Mouse (Mus musculus) kidney, adult 8-10 months (tissue): ENCODE measurements around the gene Trim34b.
"Not testable (repeated sequence)": the region's sequence is repeated elsewhere in the genome, so short reads cannot be mapped to it uniquely, and the experiment has no call there.

Experiments used
- DNase-seq, 2 experiments: peaks; one replicate each; pipeline ENCODE4 v3.0.0; 2022

The Trim34b gene

DNA sequence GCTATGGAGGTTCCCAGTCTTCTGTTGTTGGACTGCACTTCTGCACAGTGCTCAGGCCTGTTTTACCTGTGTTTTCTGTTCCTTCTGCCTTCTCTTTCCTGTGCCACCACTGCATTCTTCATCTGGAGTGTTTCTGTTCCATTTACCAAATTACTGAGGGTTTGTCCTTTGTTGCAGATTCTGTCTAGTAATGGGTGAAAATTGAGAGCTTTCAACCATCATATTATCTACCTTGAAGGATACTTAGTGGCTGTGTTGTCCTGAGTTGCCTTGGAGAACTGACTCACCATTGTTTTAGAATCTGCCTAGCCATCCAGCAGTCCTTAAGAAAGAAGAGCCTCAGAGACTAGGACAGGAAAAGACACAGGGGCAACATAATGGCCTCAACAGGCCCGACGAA is at the start of gene Trim34b:
Trim34b (plus strand) TSS at position 301 of the 400 bp plus-strand sequence.
- not testable (repeated sequence) for DNase-seq

DNA sequence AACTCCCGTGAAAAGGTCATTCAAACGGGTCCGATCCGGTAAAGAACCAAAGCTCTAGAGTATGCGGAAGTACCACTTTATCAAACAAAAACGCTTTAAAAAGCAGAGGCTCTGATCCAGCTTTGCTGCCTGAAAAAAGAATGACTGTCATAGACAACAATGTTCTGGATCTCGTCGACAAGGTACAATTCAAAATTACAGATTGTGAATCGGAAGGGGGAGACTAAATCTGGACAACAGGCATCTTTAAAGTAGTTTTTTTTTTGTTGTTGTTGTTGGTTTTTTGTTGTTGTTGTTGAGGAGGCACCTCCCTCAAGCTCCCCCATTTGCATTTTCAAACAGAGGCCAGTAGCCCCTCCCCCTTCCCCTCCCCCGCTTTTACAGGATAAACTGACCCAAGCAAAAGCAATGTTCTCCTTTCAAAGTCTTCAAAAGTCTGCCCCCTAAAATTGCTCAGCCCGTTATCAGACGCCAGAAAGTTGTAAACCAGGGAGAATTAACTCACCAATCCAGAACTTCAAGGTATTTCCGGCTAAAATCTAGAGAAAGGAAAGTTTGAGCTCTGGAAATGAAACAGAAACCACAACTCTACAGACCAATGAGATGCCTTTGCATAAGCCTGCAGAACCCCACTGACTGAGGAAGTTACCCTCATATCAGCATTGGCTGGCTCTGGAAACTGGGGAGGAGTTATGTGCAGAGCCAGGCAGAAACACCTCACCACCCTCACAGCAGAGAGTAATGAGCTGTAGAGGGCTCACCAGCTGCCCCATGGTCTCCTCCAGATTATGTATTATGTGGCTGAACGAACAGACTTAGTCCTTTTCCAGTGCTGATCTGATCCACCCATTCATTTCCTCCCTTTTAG is 41.5 kb upstream of the Trim34b start, which contains the start of gene Trim5:
Trim5 (minus strand) TSS at position 519 of the 868 bp plus-strand sequence.
- not testable (repeated sequence) for DNase-seq

DNA sequence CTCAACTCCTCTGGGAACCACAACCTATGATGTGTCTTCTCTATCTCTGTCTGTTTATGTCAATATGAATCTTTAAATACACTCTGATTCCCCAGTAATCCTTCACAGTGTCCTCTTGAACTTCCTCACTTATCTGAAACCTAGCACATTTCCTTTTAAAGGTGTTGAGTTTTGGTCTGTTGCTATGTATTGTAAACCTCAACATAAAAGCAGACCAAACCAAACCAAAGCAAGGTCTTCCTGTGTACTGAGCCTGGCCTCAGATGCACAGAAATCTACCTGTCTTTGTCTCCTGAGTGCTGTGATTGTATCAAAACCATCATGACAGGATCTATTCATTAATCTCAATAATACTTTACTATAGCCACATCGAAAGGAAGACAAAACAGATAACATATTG is 38.6 kb upstream of the Trim34b start:
- DNase-seq, result no peak

DNA sequence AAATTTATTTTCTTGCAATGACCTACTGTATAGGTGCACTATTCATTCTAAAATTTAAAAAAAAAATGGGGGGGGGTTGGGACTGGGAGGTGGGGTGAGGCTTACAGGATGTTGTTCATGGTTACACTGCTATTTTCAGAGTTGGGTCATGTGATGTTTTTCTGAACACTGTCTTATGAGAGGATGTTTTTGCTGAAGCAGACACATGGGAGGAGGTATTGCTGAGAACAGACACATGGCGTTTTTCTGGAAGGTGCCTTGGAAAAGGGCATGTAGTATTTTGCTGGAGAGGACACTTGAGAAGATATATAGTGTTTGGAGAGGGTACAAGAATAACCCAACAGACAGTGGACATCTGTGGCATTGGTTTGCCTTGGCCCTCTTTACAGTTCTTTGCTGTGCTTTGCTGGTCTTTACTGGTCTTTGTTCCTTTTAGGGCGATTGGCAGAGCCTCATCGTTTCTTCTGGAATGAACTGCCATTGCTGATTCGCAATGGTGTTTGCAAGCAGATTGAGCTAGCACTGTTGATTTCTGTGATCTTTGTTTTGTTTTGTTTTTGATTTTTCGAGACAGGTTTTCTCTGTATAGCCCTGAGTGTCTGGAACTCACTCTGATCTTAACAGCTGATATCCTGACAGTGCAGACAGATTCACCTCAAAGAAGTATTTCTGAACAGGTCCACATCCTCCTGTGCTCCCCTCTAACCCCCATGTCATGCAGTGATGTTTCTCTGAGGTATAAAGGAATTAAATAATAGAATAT is 37.5 kb upstream of the Trim34b start:
- DNase-seq, result no peak

DNA sequence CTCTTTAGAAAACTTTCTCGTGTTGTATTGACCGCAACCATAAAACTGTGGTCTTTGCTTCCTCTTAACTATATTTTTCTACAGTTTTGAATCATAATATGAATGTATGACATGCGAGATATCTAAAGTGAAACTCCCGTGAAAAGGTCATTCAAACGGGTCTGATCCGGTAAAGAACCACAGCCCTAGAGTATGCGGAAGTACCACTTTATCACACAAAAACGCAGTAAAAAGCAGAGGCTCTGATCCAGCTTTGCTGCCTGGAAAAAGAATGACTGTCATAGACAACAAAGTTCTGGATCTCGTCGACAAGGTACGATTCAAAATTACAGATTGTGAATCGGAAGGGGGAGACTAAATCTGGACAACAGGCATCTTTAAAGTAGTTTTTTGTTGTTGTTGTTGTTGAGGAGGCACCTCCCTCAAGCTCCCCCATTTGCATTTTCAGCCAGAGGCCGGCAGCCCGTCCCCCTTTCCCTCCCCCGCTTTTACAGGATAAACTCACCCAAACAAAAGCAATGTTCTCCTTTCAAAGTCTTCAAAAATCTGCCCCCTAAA is 14.4 kb upstream of the Trim34b start:
- DNase-seq, result peak; percentile 1 to 2

DNA sequence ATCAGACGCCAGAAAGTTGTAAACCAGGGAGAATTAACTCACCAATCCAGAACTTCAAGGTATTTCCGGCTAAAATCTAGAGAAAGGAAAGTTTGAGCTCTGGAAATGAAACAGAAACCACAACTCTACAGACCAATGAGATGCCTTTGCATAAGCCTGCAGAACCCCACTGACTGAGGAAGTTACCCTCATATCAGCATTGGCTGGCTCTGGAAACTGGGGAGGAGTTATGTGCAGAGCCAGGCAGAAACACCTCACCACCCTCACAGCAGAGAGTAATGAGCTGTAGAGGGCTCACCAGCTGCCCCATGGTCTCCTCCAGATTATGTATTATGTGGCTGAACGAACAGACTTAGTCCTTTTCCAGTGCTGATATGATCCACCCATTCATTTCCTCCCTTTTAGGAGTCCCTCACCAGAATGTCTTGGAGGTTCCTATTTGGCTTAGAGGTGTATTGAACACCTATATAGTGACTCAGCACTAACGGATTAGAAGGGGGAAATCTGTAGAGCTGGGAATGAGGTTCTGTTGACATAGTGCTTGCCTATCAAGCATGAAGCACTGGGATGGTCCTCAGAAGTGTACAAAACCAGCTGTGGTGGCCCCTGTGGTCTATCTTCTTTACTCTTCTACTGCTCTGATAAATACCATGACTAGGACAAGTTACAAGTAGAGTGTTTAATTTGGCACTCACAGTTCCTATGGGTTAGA is 13.7 kb upstream of the Trim34b start, which contains the start of gene Trim12a:
Trim12a (minus strand) TSS at position 98 of the 712 bp plus-strand sequence.
- not testable (repeated sequence) for DNase-seq

DNA sequence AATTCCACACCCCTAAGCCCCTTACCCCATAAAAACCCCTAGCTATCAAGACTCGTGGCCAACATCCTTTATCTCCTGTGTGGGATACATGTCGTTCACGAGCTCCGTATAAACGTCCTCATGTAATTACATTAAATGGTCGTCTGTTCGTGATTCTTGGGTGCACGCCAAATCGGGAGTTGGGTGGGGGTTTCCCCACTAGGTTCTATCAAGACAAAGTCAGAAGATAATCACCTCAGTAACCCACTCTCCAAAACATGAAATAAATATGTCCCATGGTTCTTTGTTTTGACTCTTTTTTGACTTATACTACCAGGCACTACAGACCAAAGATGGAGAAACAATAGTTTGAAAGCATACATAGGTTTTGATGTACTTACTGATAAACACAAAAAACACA is 7.2 kb upstream of the Trim34b start:
- DNase-seq, result no peak

DNA sequence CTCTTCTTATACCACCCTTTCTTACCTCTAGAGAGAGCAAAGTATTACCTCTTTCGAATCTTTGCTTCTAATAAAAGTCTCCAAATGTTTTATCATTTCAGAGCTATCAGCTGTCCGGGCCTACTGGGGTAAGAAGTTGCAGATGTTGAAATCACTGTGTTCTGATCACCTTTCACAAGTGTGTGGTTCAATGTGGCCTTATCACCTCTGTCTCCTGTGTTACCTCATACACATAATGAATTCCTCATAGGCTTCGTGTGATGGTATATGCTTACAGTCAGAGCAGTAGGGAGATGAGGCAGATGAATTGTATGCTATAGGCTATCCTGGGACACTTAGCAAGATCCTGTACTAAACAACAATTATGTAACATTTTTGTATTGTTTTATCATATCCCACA is 6.3 kb downstream of the Trim34b start:
- DNase-seq, result not testable (repeated sequence)

DNA sequence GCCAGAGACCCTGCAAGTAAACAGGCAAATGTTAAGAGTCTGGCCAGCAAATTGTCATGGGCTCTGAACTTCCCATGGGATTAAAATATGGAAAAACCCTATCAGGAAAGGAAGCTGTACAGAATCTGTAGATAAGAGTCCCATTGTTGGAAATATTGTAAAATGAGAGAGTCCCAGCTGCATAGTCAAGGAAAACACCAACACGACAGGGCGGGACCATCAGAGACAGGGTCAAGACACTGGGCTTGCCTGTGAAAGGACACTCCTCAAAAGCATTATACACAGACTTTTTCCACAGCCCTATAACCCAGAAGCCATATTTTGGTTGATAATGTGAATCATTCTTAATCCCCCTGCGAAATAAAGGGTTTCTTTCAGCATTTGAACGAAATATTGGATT is 11.5 kb downstream of the Trim34b start:
- DNase-seq, result not testable (repeated sequence)

DNA sequence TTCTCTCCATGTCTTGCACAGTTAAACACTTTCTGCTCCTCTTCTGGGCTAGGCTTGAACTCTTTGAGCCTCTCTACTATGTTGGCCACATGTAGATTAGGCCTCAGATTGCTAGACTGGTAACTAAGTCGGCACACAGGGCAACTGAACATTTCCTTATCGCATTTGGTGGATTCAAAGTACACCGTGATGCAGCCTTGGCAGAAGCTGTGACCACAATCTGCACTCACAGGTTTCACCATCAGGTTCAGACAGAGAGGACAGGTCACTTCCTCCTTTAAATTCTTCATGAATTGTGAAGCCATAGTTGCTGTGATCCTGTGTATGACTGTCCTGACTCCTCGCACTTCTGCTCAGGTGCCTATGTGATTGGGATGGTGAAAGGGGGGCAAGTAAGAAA is 18.8 kb downstream of the Trim34b start:
- DNase-seq, result not testable (repeated sequence)

DNA sequence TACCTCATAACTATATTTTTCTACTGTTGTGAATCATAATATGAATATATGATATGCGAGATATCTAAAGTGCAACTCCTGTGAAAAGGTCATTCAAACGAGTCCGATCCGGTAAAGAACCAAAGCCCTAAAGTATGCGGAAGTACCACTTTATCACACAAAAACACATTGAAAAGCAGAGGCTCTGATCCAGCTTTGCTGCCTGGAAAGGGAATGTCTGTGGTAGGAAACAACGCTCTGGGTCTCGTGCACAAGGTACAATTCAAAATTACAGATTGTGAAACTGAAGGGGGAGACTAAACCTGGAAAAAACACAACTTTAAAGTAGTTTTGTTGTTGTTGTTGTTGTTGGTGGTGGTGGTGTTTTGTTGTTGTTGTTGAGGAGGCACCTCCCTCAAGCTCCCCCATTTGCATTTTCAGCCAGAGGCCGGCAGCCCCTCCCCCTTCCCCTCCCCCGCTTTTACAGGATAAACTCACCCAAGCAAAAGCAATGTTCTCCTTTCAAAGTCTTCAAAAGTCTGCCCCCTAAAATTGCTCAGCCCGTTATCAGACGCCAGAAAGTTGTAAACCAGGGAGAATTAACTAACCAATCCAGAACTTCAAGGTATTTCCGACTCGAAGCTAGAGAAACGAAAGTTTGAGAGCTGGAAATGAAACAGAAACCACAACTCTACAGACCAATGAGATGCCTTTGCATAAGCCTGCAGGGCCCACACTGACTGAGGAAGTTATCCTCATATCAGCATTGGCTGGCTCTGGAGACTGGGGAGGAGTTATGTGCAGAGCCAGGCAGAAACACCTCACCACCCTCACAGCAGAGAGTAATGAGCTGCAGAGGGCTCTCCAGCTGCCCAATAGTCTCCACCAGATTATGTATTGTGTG is 23.7 kb downstream of the Trim34b start, which contains the start of gene Trim12c:
Trim12c (minus strand) TSS at position 646 of the 883 bp plus-strand sequence.
- DNase-seq, result peak; percentile 74 to 85

DNA sequence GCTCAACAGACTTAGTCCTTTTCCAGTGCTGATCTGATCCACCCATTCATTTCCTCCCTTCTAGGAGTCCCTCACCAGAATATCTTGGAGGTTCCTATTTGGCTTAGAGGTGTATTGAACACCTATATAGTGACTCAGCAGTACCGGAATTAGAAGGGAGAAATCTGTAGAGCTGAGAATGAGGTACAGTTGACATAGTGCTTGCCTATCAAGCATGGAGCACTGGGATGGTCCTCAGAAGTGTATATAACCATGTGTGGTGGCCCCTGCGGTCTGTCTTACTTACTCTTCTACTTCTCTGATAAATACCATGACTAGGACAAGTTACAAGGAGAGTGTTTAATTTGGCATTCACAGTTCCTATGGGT is 24.3 kb downstream of the Trim34b start:
- peak in 1 of 2 experiments; percentile 1 for DNase-seq

DNA sequence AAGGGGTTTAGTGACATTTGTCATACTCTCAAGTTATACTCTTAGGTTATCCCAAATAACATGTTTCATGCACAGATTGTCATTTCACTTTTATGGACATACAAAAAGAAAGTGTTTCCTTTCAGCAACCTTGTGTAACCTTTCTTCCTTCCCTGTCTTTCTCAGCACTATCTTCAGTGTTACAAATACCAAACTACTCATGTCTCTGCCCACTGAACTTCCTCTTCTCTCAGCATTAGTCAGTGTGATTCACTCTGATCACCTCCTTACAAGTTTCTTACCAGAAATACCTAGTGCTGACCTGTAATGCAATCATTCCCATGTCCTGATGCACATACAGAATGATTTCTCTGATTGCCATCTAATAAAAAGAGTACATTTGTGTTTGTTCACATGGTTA is 37.1 kb downstream of the Trim34b start:
- DNase-seq, result no peak

DNA sequence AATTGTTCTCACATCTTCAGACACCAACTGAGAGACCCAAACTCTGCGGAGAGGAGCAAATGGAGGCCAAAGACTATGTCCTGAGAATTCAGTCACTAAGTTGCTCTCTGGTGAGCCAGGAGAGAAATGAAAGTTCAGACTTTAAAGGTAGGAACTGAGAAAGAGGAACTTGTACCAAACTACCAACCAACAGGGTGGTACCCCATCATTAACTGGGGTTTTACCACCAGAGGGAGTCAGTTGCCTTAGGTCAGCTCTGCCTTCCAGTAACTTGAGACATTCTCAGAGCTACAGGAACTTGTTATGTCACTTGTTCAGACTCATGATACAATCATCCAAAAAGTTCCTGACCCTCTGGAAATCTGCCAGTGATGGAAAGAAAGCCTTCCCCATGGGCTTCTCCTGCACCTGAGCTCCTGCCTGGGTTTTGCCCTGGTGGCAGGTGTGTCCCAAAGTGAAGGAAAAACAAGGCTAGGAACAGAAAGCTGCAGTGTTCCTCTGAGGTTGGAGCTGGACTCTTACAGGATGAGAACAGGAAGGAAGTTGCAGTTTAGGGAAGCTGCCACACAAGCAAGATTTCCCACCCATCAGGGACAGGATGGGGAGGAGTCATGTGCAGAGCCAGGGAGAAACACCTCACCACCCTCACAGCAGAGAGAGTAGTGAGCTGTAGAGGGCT is 40.6 kb downstream of the Trim34b start, which contains the start of gene Trim30b:
Trim30b (minus strand) TSS at position 149 of the 679 bp plus-strand sequence.
- peak; percentile 3 to 15 for DNase-seq
